Mouse (Mus musculus) neural tube, embryonic 15.5 days (tissue): Measurements from ENCODE around the gene Tmem143. TPM values are rescaled to one million over a fixed set of nuclear protein-coding genes. Genes with fewer than 3 reads are reported as not detected.

Experiments
- ATAC-seq: fragments of 200-750 bp; cut with Nextera tagmentation; 2 replicates; pipeline ENCODE4 v1.8.0; 2017; ENCODE audit warnings: mild to moderate bottlenecking, moderate TSS enrichment, moderate library complexity; ENCODE audit not compliant: low FRiP score
- H3K27ac ChIP-seq: fragments of 300-500 bp; sonication (generic); replicated peaks from 2 replicates; pipeline ENCODE4 v1.5.1; 2015; ENCODE audit warnings: mild to moderate bottlenecking, inconsistent platforms
- H3K27me3 ChIP-seq: fragments of 300-500 bp; sonication (generic); replicated peaks from 2 replicates; pipeline ENCODE4 v1.6.1; 2015; ENCODE audit warnings: inconsistent platforms
- H3K36me3 ChIP-seq: fragments of 300-500 bp; sonication (generic); 2 replicates; pipeline ENCODE4 v1.6.1; 2015; ENCODE audit warnings: inconsistent platforms
- H3K4me1 ChIP-seq: fragments of 300-500 bp; sonication (generic); 2 replicates; pipeline ENCODE4 v1.6.1; 2015; ENCODE audit warnings: inconsistent platforms
- H3K4me2 ChIP-seq: fragments of 300-500 bp; sonication (generic); 2 replicates; pipeline ENCODE4 v1.6.1; 2015; ENCODE audit warnings: inconsistent platforms, mild to moderate bottlenecking, moderate library complexity
- H3K4me3 ChIP-seq: fragments of 300-500 bp; sonication (generic); replicated peaks from 2 replicates; pipeline ENCODE4 v1.5.1; 2015; ENCODE audit warnings: mild to moderate bottlenecking, inconsistent platforms
- H3K9ac ChIP-seq: fragments of 300-500 bp; sonication (generic); replicated peaks from 2 replicates; pipeline ENCODE4 v1.6.1; 2015; ENCODE audit warnings: mild to moderate bottlenecking, inconsistent platforms
- H3K9me3 ChIP-seq: fragments of 300-500 bp; sonication (generic); replicated peaks from 2 replicates; pipeline ENCODE4 v1.6.1; 2016; ENCODE audit warnings: inconsistent platforms
- WGBS: fragments of 180-500 bp; shearing (Covaris S2); methylation state at CpG from one replicate; pipeline ENCODE4 v1.1.7; 2015; ENCODE audit warnings: mixed read lengths; 5-methylcytosine and 5-hydroxymethylcytosine counted together
- polyA plus RNA-seq: library from polyadenylated mRNA; unstranded; fragments of >200 nt; fragmentation: Nextera tagmentation; extraction: Ambion mirVana; gene quantifications from 2 replicates; pipeline ENCODE4 v1.2.1, GENCODE M21; 2015

The Tmem143 gene
- polyA plus RNA-seq, 1 experiment from 2014 or later: 7.5 TPM

DNA sequence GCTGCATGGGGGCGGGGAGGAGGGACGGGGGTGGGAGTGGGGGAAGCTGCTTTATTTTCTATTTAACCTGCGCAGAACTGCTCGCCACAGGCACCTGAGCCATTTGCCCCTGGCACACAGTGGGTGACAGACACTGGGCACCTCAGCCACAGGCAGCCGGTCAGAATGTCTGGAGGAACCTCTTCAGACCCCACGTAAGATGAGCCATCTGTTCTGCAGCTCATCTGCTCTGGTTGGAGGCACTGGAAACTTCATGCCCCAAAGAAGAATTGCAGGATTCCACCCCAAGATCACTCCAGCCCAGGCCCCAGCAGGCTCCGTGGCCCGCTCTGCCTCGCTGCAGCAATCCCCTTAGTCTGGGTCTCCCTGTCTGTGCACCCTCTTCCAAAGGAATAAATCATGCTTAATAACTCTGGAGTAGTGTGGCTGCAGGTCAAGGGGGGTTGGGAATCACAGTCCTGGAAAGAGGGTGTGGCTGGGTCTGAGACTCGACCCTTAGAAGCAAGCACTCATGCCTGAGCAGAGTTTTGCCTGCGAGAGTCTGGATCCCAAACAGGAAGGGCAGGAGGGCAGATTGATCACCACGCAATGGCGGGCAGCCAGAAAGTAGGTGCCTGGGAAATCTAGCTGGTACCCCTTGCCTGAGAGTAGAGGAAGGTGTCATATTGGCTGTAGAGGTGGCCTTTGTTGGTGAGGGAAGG is 20.4 kb downstream of the Tmem143 start:
- Histone ChIP-seq H3K9me3 (no peaks in the 10 kb centered on the region), H3K4me2 (peak overlapping the region; percentile 49), H3K4me1 (peaks cover 23% of the 10 kb centered on the region), H3K27ac (peak overlapping the region; percentile 77), H3K4me3 (peak overlapping the region; percentile 19), H3K27me3 (no peaks in the 10 kb centered on the region), H3K9ac (peak overlapping the region; percentile 33), H3K36me3 (no peaks in the 10 kb centered on the region)
- ATAC-seq: peak; percentile 5; the same call in 1 of the 2 replicates
- 23% methylated on average over 13 of the region's 13 CpGs for WGBS

DNA sequence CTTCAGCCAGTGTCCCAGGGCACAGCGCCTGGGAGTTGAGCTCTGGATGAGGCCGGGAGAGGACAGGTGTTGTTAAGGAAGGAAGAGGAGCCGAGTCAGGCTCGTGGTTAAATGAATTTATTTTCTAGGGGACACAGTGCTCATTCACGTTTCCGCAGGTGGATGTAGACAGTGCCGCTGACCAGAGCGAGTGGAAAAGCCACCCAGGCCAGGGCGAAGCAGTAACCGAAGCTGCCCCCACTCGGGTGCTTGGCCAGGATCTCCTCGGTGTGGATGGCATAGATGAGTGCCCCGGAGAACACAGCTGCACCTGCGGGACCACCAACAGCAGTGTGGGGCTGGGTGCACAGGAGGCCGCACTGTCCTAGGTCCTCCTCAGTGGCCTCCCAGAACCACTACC is 21.2 kb downstream of the Tmem143 start:
- Histone ChIP-seq H3K9me3 (no peaks in the 10 kb centered on the region), H3K27me3 (no peaks in the 10 kb centered on the region), H3K36me3 (no peaks in the 10 kb centered on the region), H3K27ac (peak overlapping the region; percentile 77; the same call in 1 of the 2 replicates), H3K4me3 (no peak overlapping the region), H3K4me1 (peaks cover 30% of the 10 kb centered on the region), H3K4me2 (no peak overlapping the region), H3K9ac (peak overlapping the region; percentile 33; the same call in 1 of the 2 replicates)
- ATAC-seq: no peak
- WGBS: 86% methylated on average over 15 of the region's 15 CpGs

DNA sequence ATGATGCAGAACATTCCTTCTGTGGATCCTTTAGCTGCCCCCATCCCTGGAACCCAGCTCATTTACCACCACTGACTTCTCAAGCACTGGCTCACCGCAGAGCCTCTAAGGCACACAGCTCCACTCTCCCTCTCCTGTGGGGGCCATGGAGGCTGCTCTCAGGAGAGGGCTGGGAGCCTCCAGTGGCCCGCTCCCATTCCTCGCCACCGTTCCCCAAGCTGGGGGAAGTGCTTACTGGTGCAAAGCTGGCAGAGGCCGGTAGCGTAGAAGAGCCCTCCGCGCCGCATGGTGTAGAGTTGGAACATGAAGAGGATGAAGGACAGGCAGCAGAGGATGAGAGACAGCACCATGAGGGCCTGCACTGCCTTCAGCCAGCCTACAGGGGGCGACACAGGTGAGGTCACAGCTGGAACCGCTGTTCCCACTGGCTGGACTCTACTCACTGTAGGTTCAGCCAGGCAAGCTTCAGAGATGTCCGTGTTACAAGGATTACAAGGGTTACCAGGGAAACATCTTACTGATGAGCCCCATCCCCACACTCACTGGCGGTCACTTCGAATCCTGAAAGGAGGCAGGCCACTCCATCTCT is 22.4 kb downstream of the Tmem143 start:
- Histone ChIP-seq H3K27ac (no peak overlapping the region), H3K9me3 (no peaks in the 10 kb centered on the region), H3K4me2 (no peak overlapping the region), H3K9ac (no peak overlapping the region), H3K4me3 (no peak overlapping the region), H3K36me3 (no peaks in the 10 kb centered on the region), H3K27me3 (no peaks in the 10 kb centered on the region), H3K4me1 (peaks cover 37% of the 10 kb centered on the region)
- WGBS: 72% methylated on average over 14 of the region's 14 CpGs
- no peak for ATAC-seq

DNA sequence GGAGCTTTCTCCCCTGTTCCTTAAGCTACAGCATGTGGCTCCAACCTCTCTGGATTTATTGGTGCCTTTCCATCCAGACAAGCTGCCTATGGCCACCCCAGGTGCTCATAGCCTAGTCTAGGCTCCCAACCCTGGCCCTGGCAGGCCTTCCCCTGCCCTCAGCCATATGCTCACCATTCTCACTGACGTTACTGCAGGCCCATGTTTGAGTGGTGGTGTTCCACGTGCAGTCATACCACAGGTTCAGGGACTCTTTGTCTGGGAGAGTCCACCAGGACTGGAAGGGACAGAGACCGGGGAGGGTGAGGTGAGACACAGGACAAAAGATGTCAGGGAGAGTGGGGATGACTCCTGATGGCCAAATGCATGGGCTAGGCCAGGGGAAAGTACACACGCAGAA is 23.0 kb downstream of the Tmem143 start:
- H3K27ac ChIP-seq: no peak overlapping the region
- H3K4me3 ChIP-seq: 0 out of 2 replicates have a peak overlapping the region, but pooled peaks have one; percentile 29
- H3K27me3 ChIP-seq: no peaks in the 10 kb centered on the region
- no peak for ATAC-seq
- WGBS: 80% methylated on average over 4 of the region's 4 CpGs
- H3K36me3 ChIP-seq: no peaks in the 10 kb centered on the region
- H3K4me2 ChIP-seq: peak overlapping the region; percentile 35
- no peaks in the 10 kb centered on the region for H3K9me3 ChIP-seq
- peaks cover 42% of the 10 kb centered on the region for H3K4me1 ChIP-seq
- H3K9ac ChIP-seq: 0 out of 2 replicates have a peak overlapping the region, but pooled peaks have one; percentile 0

DNA sequence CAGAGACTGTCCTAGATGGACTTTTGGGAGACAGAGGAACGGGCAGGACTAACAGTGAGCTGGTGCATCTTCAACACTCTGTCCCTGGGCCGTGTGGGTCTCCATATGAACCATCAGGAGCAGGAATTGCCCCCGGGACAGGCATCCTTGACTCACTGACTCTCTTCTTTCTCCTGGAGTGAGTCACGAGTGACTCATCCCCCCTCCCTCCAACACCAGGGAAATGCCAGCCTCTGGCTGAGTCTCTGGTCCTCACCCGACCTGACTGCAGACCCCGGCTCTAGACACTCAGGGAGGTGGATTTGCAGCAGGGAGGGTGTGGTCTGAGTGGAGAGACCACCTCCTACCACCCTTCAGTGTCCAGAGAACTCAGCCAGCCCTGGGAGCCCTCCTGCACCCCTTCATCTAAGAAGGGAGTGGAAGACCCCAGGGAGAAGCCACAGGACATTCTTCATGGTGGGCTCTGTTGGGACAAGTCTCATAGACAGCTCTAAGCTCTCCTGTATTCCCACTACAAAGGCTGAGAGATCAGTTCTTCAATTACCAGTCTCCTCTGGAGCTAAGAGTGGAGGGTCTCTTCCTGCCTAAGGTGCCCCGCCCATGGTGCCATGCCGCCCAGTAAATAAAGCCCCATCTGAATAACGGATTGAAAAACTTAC is 24.0 kb downstream of the Tmem143 start:
- H3K4me3 ChIP-seq: peak overlapping the region; percentile 29
- peak overlapping the region; percentile 17; the same call in 1 of the 2 replicates for H3K9ac ChIP-seq
- 52% methylated on average over 9 of the region's 9 CpGs for WGBS
- peaks cover 42% of the 10 kb centered on the region for H3K4me1 ChIP-seq
- H3K36me3 ChIP-seq: no peaks in the 10 kb centered on the region
- no peaks in the 10 kb centered on the region for H3K9me3 ChIP-seq
- no peaks in the 10 kb centered on the region for H3K27me3 ChIP-seq
- ATAC-seq: no peak
- peak overlapping the region; percentile 35 for H3K4me2 ChIP-seq
- H3K27ac ChIP-seq: peak overlapping the region; percentile 58

DNA sequence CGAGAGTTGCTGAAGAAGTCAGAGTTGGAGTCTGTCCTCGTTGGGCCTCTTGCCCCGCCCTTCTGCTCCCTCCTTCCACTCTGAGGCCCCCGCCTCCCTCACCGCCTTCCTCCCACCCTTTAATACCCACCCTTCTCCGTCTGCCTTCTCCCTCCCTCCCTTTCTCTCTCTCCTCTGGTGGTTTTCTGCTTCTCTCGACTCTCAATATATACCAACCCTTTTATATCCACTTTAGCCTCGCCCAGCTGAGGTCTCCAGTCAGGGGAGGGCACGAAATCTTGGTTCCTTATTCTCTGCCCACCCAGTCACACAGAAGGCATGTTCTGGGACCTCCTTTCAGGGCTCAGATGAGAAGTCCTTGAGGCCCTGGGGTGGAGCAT is 24.5 kb downstream of the Tmem143 start, which contains the start of gene Emp3:
Emp3 (minus strand) TSS at position 163 of the 380 bp plus-strand sequence.
- peak within 1 kb of the TSS; percentile 29 for H3K4me3 ChIP-seq
- WGBS: 51% methylated on average over 9 of the region's 9 CpGs
- no peaks in the 10 kb centered on the region for H3K9me3 ChIP-seq
- peak within 1 kb of the TSS; percentile 35 for H3K4me2 ChIP-seq
- no peak for ATAC-seq
- peak within 1 kb of the TSS; percentile 17; the same call in 1 of the 2 replicates for H3K9ac ChIP-seq
- peaks cover 37% of the 10 kb centered on the region for H3K4me1 ChIP-seq
- H3K27ac ChIP-seq: peak within 1 kb of the TSS; percentile 89
- no peaks in the 10 kb centered on the region for H3K36me3 ChIP-seq
- no peaks in the 10 kb centered on the region for H3K27me3 ChIP-seq

DNA sequence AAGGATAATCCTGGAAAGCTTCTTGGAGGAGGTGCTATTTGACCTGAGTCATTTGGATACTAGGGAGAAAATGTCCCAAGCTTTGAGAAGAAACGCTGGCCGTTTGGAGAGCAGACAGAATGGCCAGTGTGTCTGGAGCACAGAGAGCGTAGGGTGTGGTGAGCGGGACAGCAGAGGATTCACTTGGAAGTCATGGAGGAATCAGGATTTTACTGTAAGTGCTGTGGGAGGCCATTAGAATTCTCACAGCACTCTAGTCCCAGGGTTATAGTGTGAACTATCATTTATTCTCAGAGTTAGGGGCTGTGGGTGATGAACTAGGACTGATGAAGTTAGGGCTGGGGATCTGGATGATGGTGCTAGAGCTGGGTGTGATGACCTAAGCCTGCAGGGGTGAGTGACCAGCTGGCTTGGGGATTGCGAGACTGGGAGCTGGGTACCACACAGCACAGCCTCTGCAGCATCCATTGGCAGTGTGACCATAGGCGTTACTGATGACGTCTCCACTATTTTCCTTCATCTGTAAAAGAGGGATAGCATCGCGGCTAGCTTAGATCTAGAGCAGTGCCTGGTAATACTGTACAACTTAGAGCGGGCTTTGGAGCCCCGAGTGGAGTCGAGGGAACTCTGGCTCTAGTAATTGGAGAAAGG is 25.3 kb downstream of the Tmem143 start:
- Histone ChIP-seq H3K9ac (no peak overlapping the region), H3K27ac (peak overlapping the region; percentile 89), H3K9me3 (no peaks in the 10 kb centered on the region), H3K36me3 (no peaks in the 10 kb centered on the region), H3K4me2 (peak overlapping the region; percentile 71), H3K27me3 (no peaks in the 10 kb centered on the region), H3K4me1 (peaks cover 29% of the 10 kb centered on the region), H3K4me3 (no peak overlapping the region)
- no peak for ATAC-seq
- 87% methylated on average over 12 of the region's 12 CpGs for WGBS

DNA sequence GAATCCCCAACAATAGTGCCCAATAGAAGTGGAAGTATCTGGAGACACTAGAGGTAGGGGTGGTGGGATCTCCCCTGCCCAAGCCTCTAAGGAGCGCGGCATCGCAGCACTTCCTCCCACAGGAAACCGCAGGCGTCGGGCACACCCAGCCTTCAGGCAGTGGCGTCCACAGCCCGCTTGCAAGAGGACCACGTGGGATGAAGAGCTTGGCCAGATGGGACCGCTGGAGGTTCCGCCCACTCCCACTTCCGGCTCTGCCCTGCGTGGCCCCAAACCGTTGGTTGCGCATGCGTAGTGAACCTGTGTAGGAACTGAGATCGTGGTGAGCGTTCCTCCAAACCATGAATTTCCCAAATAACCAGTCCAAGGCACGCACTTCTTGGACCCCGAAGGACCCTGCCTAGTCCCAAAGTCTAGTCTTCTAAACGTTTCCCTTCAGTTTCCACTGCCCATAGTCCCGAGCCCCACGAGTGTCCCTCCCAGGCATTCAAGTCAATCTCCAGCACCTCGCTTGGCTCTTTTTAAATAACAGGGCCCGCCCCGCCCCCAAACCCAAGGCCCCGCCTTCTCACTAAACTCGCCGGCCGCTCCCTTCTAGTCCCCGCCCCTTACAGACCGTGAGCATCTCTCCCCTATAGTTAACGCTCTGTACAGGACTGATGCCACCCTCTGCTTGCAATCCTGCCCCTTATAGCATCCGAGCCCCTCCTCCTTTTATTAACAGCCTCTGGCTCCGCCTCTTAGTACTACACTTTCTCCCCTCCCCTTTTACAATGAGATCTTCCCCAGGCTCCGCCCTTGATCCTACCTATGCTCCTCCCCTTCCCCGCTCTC is 26.4 kb downstream of the Tmem143 start:
- Histone ChIP-seq H3K27me3 (peaks cover 7% of the 10 kb centered on the region), H3K9ac (peak overlapping the region; percentile 54), H3K4me2 (peak overlapping the region; percentile 71), H3K4me1 (peaks cover 21% of the 10 kb centered on the region), H3K36me3 (no peaks in the 10 kb centered on the region), H3K4me3 (peak overlapping the region; percentile 53), H3K27ac (peak overlapping the region; percentile 89), H3K9me3 (no peaks in the 10 kb centered on the region)
- WGBS: under 1% methylated on average over 37 of the region's 37 CpGs
- peak; percentile 92 for ATAC-seq

DNA sequence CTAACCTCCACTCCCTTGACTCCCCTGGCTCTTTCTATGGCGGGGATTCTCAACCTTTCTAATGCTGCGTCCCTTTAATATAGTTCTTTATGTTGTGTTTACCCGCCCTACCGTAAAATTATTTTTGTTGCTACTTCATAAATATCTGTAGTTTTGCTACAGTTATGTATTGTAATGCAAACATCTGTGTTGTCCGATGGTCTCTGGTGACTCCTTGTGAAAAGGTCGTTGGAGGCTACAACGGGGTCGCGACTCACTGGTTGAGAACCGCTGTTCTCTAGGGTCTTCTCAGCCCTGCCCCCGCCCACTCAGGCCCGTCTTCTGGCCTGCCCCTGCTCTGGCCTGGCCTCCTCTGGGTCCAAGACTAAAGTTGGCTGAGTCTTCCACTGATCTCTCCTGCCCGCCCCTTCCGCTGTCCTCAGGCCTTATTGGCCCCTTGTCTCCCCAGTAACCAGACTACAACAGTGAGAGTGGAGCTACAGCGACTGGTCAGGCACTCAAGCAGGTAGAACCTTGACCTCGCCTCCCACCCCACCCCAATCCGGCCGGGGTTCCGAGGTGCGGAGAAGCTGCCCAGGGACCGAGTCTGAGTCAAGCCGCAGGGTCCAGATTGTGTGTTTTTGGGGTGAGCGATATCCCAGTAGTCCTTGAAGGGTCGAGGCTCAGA is 27.2 kb downstream of the Tmem143 start, which contains the start of gene Ccdc114:
Ccdc114 (plus strand) TSS at position 311 of the 667 bp plus-strand sequence.
- H3K4me3 ChIP-seq: peak within 1 kb of the TSS; percentile 53
- peaks cover 9% of the 10 kb centered on the region for H3K27me3 ChIP-seq
- ATAC-seq: peak; percentile 58
- H3K4me2 ChIP-seq: peak within 1 kb of the TSS; percentile 71
- H3K36me3 ChIP-seq: no peaks in the 10 kb centered on the region
- peak within 1 kb of the TSS; percentile 89 for H3K27ac ChIP-seq
- peaks cover 21% of the 10 kb centered on the region for H3K4me1 ChIP-seq
- WGBS: 6% methylated on average over 24 of the region's 24 CpGs
- no peaks in the 10 kb centered on the region for H3K9me3 ChIP-seq
- H3K9ac ChIP-seq: peak within 1 kb of the TSS; percentile 54

DNA sequence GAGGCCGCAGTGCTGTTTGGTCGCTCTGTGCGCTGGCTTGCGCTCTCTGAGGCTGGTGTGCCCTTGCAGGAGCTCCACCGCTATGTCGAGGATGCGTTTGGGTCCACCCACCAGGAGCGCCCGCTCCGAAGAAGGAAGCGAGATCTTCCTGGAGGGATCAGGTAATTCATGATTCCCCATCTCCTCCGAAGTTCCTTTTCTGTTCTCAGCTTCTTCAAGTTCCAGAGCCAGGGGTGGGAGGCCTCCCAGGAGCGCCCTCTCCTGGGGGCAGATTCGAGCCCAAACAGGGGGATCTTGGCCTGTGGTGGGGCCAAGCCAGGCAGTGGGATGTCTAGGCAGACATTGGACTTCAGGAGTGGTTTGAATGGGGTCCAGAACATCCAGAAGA is 27.7 kb downstream of the Tmem143 start:
- 15% methylated on average over 14 of the region's 14 CpGs for WGBS
- H3K27ac ChIP-seq: peak overlapping the region; percentile 89
- no peaks in the 10 kb centered on the region for H3K9me3 ChIP-seq
- H3K4me1 ChIP-seq: peaks cover 21% of the 10 kb centered on the region
- H3K4me3 ChIP-seq: peak overlapping the region; percentile 53
- peak overlapping the region; percentile 71 for H3K4me2 ChIP-seq
- H3K27me3 ChIP-seq: peaks cover 9% of the 10 kb centered on the region
- no peak for ATAC-seq
- no peaks in the 10 kb centered on the region for H3K36me3 ChIP-seq
- H3K9ac ChIP-seq: peak overlapping the region; percentile 8; the same call in 1 of the 2 replicates
